Mouse (Mus musculus): ENCODE measurements around the gene Cd38.

DNA sequence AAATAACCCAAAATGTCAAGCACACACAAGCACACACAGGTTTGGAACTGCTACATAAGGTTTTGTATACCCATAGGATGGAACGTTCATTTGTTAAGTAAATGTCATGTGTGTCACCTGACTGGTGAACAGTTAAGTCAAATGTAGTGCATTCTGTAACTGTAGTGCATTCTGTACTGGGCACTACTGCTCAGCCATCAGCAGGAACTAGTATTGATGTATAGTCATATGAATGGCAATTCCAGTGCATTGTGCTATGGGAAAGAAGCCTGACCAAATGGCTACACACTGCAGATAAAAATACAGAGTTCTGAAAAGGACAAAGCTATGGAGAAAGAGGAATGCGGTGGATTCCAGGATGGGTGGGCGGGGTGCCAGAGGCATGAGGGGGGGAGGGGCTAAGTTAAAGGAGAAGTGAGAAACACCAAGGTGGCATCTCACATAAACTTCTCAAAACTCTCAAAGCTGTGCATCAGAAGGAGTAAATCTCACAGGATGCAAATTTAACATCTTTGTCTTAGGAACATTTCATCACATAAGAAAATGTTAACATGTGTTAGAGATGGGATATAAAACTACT is 25.7 kb upstream of the Cd38 start:
- no peak for TF ChIP-seq CTCF (IDR thresholded peaks at IDR 0.05)
- no peak for TF ChIP-seq EP300 (IDR thresholded peaks at IDR 0.05)

Measured in lung, postnatal 0 days (tissue).